Mouse (Mus musculus): ENCODE measurements around the gene Stk19.

- TF ChIP-seq MAFK (IDR thresholded peaks at IDR 0.05; ENCODE audit: insufficient read depth, low read depth, low read length) = no peak
- no peak for TF ChIP-seq CHD2 (IDR thresholded peaks at IDR 0.05; ENCODE audit: low read depth, low read length)
- TF ChIP-seq HCFC1 (IDR thresholded peaks at IDR 0.05; ENCODE audit: borderline replicate concordance, insufficient read depth, low read length) = no peak
- TF ChIP-seq ZC3H11A (IDR thresholded peaks at IDR 0.05; ENCODE audit: borderline replicate concordance, low read depth, low read length) = no peak
- no peak for TF ChIP-seq ZNF384 (IDR thresholded peaks at IDR 0.05; ENCODE audit: low read depth, low read length)
Measured at GRCm38 (mm10) chr17:34854761-34855160, 18.0 kb upstream of the Stk19 start.
